ENCODE assay signal across 26 mouse cellular contexts in the genomic region with DNA sequence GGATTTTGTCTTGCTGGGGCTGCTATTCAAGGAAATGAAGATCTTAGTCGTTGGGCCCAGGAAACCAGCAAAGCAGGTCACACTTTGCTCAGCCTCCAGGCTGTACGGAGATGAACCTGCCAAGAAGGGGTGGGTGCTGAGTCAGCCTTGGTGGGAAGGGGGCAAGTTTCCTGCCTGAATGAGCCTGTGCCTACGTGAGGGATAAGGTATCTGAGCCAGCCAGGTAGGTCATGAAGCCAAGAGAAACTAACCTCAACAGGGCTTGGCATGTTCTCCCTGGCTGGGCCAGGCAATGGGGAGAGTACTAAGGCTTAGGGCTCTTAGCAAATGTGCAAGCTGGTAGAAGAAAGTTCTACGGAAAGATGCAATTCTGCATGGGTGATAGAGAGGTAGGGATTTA. TPM values are rescaled to one million over a fixed set of nuclear protein-coding genes. Genes with fewer than 3 reads are reported as not detected.
DNase-seq lines count a peak whose midpoint lies in the region; ATAC-seq lines count a peak whose summit lies in the region.
"Had no signal": no experiment of that assay in that cellular context is flagged by ENCODE, and none has a peak within 500 bp of the region (broad histone marks: within the 10 kb centered on the region; RNA-seq: fewer than 3 reads in every experiment).

No protein-coding gene starts in this region.

- no peaks in the 10 kb centered on the region for H3K36me3 ChIP-seq in liver, embryonic 16.5 days (ENCODE audit: control insufficient read depth, insufficient read depth)
- H3K36me3 ChIP-seq in hindbrain, embryonic 16.5 days (ENCODE audit: control insufficient read depth, insufficient read depth, low read length) = no peaks in the 10 kb centered on the region
- H3K36me3 ChIP-seq: forebrain, embryonic 10.5 days; hindbrain, embryonic 10.5 days; hindbrain, embryonic 13.5 days had no signal

- no peak overlapping the region for H3K4me2 ChIP-seq in liver, embryonic 16.5 days (ENCODE audit: low read depth, low read length)
- H3K4me2 ChIP-seq in hindbrain, embryonic 16.5 days (ENCODE audit: low read length) = no peak overlapping the region
- H3K4me2 ChIP-seq: forebrain, embryonic 13.5 days; heart, embryonic 11.5 days; hindbrain, embryonic 13.5 days had no signal

- no peak overlapping the region for H3K27ac ChIP-seq in liver, embryonic 16.5 days (ENCODE audit: low read length)
- H3K27ac ChIP-seq in hindbrain, embryonic 16.5 days (ENCODE audit: low read depth, low read length) = no peak overlapping the region
- H3K27ac ChIP-seq: forebrain, embryonic 10.5 days; forebrain, embryonic 13.5 days; hindbrain, embryonic 10.5 days; hindbrain, embryonic 13.5 days had no signal

- H3K9ac ChIP-seq in liver, embryonic 16.5 days (ENCODE audit: low read depth, low read length) = no peak overlapping the region
- no peak overlapping the region for H3K9ac ChIP-seq in hindbrain, embryonic 16.5 days (ENCODE audit: low read depth, low read length)
- H3K9ac ChIP-seq: forebrain, embryonic 13.5 days; hindbrain, embryonic 13.5 days had no signal

- no peaks in the 10 kb centered on the region for H3K9me3 ChIP-seq in liver, embryonic 16.5 days (replicated peaks; ENCODE audit: control insufficient read depth, low read length)
- H3K9me3 ChIP-seq in hindbrain, embryonic 16.5 days (ENCODE audit: control insufficient read depth, low read length) = no peaks in the 10 kb centered on the region
- H3K9me3 ChIP-seq: forebrain, embryonic 10.5 days; forebrain, embryonic 13.5 days; hindbrain, embryonic 10.5 days; hindbrain, embryonic 13.5 days had no signal

- 0 out of 2 replicates have a peak, but pooled peaks have one; percentile 3 for ATAC-seq in liver, embryonic 16.5 days (ENCODE audit: low read depth)
- ATAC-seq in megakaryocyte, adult 5-6 weeks (ENCODE audit: poor library complexity, severe bottlenecking) = 0 out of 2 replicates have a peak, but pooled peaks have one; percentile 12
- ATAC-seq in megakaryocyte-erythroid progenitor cell, adult 5-6 weeks (replicated peaks; ENCODE audit: low FRiP score, low TSS enrichment, poor library complexity, severe bottlenecking) = peak; percentile 69
- no peak for ATAC-seq in CD4-positive, CD25-positive, alpha-beta regulatory T cell, adult 4 months
- no peak for ATAC-seq in hindbrain, embryonic 16.5 days
- ATAC-seq: activated CD4-positive, CD25-positive, alpha-beta regulatory T cell, adult 4 months; forebrain, embryonic 13.5 days; forebrain, embryonic 16.5 days; intestine, postnatal 0 days had no signal

- no peak for DNase-seq in liver
- peak; percentile 96 for DNase-seq in fat pad, adult 2 months (ENCODE audit: extremely low read depth, low read depth, low spot score)
- no peak for DNase-seq in lung, adult 18-20 months
- DNase-seq: adrenal gland, postnatal 10 days; adrenal gland, postnatal 36 days; cerebellum, adult 18-20 months; cerebellum, adult 9-10 months; cerebellum, postnatal 14 days; embryo, embryonic 11 days; gastrocnemius, postnatal 10 days; gastrocnemius, postnatal 36 days; heart, adult 11 months had no signal

- H3K4me1 ChIP-seq in liver, embryonic 16.5 days (ENCODE audit: control insufficient read depth, low read depth, low read length) = no peaks in the 10 kb centered on the region
- no peaks in the 10 kb centered on the region for H3K4me1 ChIP-seq in hindbrain, embryonic 16.5 days (ENCODE audit: control insufficient read depth, insufficient read depth, low read depth, low read length)
- H3K4me1 ChIP-seq: forebrain, embryonic 10.5 days; forebrain, embryonic 13.5 days; hindbrain, embryonic 10.5 days; hindbrain, embryonic 13.5 days had no signal

- 33% methylated on average over 4 of the region's 4 CpGs for WGBS in liver, embryonic 16.5 days (ENCODE audit: insufficient replicate concordance)
- WGBS in hindbrain, embryonic 16.5 days = 85% methylated on average over 4 of the region's 4 CpGs

- no peak overlapping the region for H3K4me3 ChIP-seq in liver, embryonic 16.5 days (ENCODE audit: low read depth, low read length)
- H3K4me3 ChIP-seq in hindbrain, embryonic 16.5 days (ENCODE audit: low read length) = no peak overlapping the region
- H3K4me3 ChIP-seq: erythroblast, embryonic 14.5 days; forebrain, embryonic 10.5 days; forebrain, embryonic 13.5 days; hindbrain, embryonic 10.5 days; hindbrain, embryonic 13.5 days had no signal

- no peaks in the 10 kb centered on the region for H3K27me3 ChIP-seq in liver, embryonic 16.5 days (ENCODE audit: control insufficient read depth, insufficient read depth, low read depth, low read length)
- H3K27me3 ChIP-seq in hindbrain, embryonic 16.5 days (replicated peaks; ENCODE audit: control insufficient read depth, insufficient read depth, low read length) = no peaks in the 10 kb centered on the region
- H3K27me3 ChIP-seq: forebrain, embryonic 13.5 days; hindbrain, embryonic 13.5 days had no signal

RNA-seq across cellular contexts. Expression of a gene that starts 18.4 kb away (rescaled TPM):
- polyA plus RNA-seq in liver, embryonic 16.5 days (2015; fragmentation: Nextera tagmentation; extraction: Ambion mirVana) = 0.77 and 1.2 TPM in 2 replicates
- total RNA-seq in megakaryocyte, adult 5-6 weeks (2015) = 5.0 and 6.4 TPM in 2 replicates
- total RNA-seq in megakaryocyte, adult 5-6 weeks (2017) = 1.1 and 3.2 TPM in 2 replicates
- 6.2 and 10.9 TPM in 2 replicates for total RNA-seq in megakaryocyte-erythroid progenitor cell, adult 5-6 weeks (2014; fragmentation: Nextera tagmentation)
- 9.0 and 9.6 TPM in 2 replicates for total RNA-seq in megakaryocyte-erythroid progenitor cell, adult 5-6 weeks (2017)
- polyA plus RNA-seq in CD4-positive, CD25-positive, alpha-beta regulatory T cell, adult 4 months (2017; shearing (Covaris generic)) = under 1 TPM in 1 of 2 experiments, not detected in 1; 0.43 TPM
- polyA plus RNA-seq in hindbrain, embryonic 16.5 days (2015; fragmentation: Nextera tagmentation; extraction: Ambion mirVana) = 1.7 TPM in 2 replicates

RNA-seq across cellular contexts. Expression of a gene that starts 48.8 kb away (rescaled TPM):
- polyA plus RNA-seq in liver, embryonic 16.5 days (2015; fragmentation: Nextera tagmentation; extraction: Ambion mirVana) = 161 and 205 TPM in 2 replicates
- 182 and 193 TPM in 2 replicates for total RNA-seq in megakaryocyte, adult 5-6 weeks (2015)
- 363 and 478 TPM in 2 replicates for total RNA-seq in megakaryocyte, adult 5-6 weeks (2017)
- total RNA-seq in megakaryocyte-erythroid progenitor cell, adult 5-6 weeks (2014; fragmentation: Nextera tagmentation) = 320 and 331 TPM in 2 replicates
- total RNA-seq in megakaryocyte-erythroid progenitor cell, adult 5-6 weeks (2017) = 987 and 1,575 TPM in 2 replicates
- polyA plus RNA-seq in CD4-positive, CD25-positive, alpha-beta regulatory T cell, adult 4 months (2017; shearing (Covaris generic)) = 100 to 1,000 TPM; 205 to 262 TPM
- polyA plus RNA-seq in hindbrain, embryonic 16.5 days (2015; fragmentation: Nextera tagmentation; extraction: Ambion mirVana) = 271 and 299 TPM in 2 replicates

Comparison
In these comparisons a context has a peak if more than half of its experiments do, and no peak if none do; other contexts are left out.
1. ATAC-seq: peak in liver, embryonic 16.5 days (single experiment), megakaryocyte, adult 5-6 weeks (single experiment) and megakaryocyte-erythroid progenitor cell, adult 5-6 weeks (single experiment); none in CD4-positive, CD25-positive, alpha-beta regulatory T cell, adult 4 months (single experiment) and hindbrain, embryonic 16.5 days (single experiment).